Mouse (Mus musculus) MEL (cell line): ENCODE data around the gene Lypd6b.

ENCODE experiments used
- CTCF ChIP-seq, 3 experiments: IDR thresholded peaks in 2 of 3; conservative IDR thresholded peaks in 1 of 3; 2 replicates each; pipeline ENCODE4 v1.5.1; 2011 to 2012; ENCODE audit warnings: low read length in 3 of 3, low read depth in 2 of 3, mild to moderate bottlenecking in 2 of 3, improper control_type of control experiment in 1 of 3, inconsistent platforms in 1 of 3, mixed read lengths in 1 of 3, moderate library complexity in 1 of 3; ENCODE audit not compliant: control insufficient read depth in 1 of 3, insufficient read depth in 1 of 3, poor library complexity in 1 of 3, severe bottlenecking in 1 of 3
- HCFC1 ChIP-seq: IDR thresholded peaks from 2 replicates; pipeline ENCODE4 v1.6.1; 2012; ENCODE audit warnings: low read depth, mild to moderate bottlenecking, inconsistent platforms, low read length, improper control_type of control experiment, moderate library complexity
- USF1 ChIP-seq: IDR thresholded peaks from 2 replicates; pipeline ENCODE4 v1.6.1; 2014; ENCODE audit warnings: low read depth, mild to moderate bottlenecking, inconsistent platforms, low read length, improper control_type of control experiment, moderate library complexity
- ZKSCAN1 ChIP-seq: IDR thresholded peaks from 2 replicates; pipeline ENCODE4 v1.6.1; 2012; ENCODE audit warnings: low read depth, mild to moderate bottlenecking, inconsistent platforms, low read length, improper control_type of control experiment, moderate library complexity

GRCm38 (mm10) chr2:49921948-49922347 is 134.5 kb downstream of the Lypd6b start:
- TF ChIP-seq HCFC1: no peak
- TF ChIP-seq CTCF (IDR thresholded peaks at IDR 0.05 in 2 of 3, conservative IDR thresholded peaks at IDR 0.05 in 1 of 3; ENCODE audit: control insufficient read depth in 1 of 3, insufficient read depth in 1 of 3, low read depth in 2 of 3, low read length in 3 of 3, poor library complexity in 1 of 3, severe bottlenecking in 1 of 3): no peak
- TF ChIP-seq ZKSCAN1: no peak
- no peak for TF ChIP-seq USF1
